Mouse (Mus musculus) heart, adult 2 months (tissue): ENCODE data around the gene Myo10.

Experiments
- CTCF ChIP-seq: fragments of 200-600 bp; IDR thresholded peaks from 2 replicates; pipeline ENCODE4 v1.8.1; 2022; ENCODE audit warnings: antibody characterized with exemption, mild to moderate bottlenecking, moderate library complexity
- POLR2A ChIP-seq: fragments of 200-500 bp; IDR thresholded peaks from 2 replicates; pipeline ENCODE4 v1.6.1; 2011; ENCODE audit warnings: mild to moderate bottlenecking, low read depth, low read length, control low read depth; ENCODE audit not compliant: insufficient read depth

DNA sequence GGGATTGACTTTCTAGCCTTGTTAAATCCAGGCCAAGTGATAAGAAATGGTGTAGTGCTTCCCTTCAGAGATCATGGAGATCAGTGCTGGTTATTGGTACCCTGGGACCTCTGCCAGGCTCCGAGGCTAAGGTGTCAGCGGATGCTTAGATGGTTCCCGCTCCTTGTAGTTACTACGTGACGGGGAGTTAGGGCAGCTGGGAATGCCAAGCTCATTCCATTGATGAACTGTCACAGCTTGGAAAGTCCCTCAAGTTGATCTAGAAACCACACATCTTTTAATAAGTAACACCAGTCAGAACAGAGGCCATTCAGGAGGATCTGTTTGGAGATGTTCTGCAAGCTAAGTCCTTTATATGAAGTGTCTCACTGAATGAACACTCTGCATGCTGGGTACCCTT is 16.9 kb downstream of the Myo10 start:
- TF ChIP-seq POLR2A (no peak), CTCF (no peak)
